Mouse (Mus musculus) gastrocnemius, postnatal 14 days (tissue): ENCODE data around the gene Agtrap. TPM values are rescaled to one million over a fixed set of nuclear protein-coding genes. Genes with fewer than 3 reads are reported as not detected.

Experiments
- DNase-seq: peaks from one replicate; pipeline ENCODE4 v3.0.0; 2021; ENCODE audit warnings: mixed read lengths
- intact Hi-C: fragments of 180-260 bp; cut with DNase I; formaldehyde crosslinking; loops from one replicate; pipeline ENCODE4 v1.15.1; 2025; ENCODE audit warnings: low total_unique reads
- total RNA-seq, 2 experiments: library from RNA; stranded (reverse); gene quantifications; 2 replicates each; pipeline ENCODE4 v1.2.3; 2021

The Agtrap gene
- total RNA-seq, 2 experiments from 2014 or later = 12.3 to 14.7 TPM

DNA sequence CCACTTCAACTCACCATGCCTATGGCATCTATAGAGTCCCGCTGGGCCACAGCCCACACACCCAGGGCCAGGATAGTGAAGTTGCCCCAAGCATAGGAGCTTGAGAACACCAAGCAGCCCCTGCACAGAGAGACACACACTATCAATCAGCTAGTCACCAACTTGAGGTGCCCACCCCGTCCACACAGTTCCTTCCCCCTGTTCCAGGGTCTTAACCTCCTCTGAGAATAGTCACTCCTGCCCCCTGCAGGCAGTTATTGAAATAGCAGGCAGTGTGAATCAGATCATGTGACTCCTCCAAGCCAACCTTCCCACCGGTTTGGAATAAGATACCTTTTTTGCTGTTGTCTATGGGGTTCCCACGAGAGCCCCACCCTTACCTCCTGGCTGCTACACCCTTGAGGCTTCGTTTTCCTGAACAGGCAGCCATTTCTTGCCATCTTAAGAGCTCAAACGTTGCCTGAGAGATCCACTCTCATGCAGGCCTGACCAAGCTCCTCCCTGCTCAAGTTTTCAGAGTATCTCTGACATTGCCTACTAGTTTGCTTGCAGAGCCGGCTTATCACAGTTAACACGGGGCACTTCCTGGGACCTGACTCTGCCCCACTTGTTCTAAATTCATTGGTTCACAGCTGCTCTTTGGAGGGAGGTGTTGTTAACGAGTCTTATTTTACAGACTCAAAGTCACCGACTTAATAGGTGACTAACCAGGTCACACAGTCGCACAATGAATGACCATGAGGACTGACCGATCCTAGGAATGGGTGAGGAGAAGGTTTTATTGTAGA is 5.4 kb downstream of the Agtrap start:
- intact Hi-C loops = no loop called here
- DNase-seq = peak; percentile 66

DNA sequence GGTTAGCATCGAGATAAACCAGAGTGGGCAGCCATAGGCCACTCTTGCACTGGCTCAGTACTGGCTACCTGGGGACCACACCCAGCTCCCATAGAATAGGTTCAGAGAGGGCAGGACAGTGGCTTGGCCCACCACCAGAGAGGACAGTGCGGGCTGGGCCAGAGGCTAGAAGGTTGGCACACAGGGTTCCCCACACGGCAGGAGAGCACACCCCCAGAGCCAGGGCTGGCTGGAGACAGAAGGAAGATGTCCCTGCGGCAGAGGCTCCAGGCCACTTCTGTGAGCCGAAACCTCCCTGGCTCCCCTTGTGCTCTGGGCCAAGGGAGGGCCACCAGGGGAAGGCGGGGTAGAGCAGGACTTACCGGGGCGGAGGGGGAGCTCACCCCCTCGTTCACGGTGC is 6.6 kb downstream of the Agtrap start:
- intact Hi-C loops = no loop called here

DNA sequence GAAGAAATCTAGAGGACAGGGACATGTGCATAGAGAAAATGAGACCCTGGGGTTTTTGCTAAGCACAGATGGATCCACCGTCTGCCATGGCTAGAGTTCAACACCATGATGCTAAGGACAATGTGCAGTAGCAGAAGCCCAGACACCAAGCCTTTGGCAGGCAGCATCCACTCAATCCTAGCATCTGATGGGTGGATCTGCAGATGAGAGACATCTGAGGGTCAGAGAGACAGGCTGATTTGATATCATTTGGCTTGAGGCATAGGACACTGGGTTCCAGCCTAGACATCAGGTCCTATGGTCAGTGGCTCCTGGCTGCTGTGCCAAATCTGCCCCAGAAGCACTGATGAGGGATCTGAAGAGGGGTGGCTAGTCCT is 7.2 kb downstream of the Agtrap start:
- DNase-seq = no peak
- intact Hi-C loops = no loop called here

More for the DNA sequence above, 6.6 kb downstream of the Agtrap start:
- DNase-seq = no peak

DNA sequence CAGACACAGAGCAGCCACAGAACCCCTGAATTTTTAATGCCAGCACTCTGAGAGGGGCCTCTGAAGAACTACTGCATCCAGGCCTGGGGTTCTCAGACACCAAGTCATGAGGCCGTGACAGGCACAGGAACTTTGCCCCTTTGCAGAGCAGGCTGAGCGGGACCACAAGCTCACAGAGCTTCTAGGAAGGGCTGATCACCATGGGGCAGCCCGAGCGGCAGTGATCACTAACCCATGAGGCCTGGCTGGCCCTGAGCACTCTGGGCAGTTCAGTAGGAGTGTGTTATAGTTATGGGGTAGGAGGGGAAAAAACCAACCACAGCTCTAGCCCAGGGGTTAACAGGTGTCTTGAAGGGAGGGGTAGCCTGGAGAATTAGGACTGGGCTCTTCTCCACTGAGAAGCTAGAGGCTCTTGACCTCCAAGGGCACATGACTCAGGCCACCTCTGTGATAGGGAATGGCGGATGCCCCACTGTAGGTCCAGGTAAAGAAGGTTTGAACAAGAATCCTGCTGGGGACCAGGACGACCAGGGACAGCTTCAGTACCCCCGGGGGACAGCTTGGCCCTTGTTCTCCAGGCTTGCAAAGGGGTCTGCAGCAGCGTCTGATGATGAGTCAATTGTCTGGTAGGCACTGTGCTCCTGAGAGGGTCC is 7.8 kb downstream of the Agtrap start:
- intact Hi-C loops = no loop called here
- no peak for DNase-seq

DNA sequence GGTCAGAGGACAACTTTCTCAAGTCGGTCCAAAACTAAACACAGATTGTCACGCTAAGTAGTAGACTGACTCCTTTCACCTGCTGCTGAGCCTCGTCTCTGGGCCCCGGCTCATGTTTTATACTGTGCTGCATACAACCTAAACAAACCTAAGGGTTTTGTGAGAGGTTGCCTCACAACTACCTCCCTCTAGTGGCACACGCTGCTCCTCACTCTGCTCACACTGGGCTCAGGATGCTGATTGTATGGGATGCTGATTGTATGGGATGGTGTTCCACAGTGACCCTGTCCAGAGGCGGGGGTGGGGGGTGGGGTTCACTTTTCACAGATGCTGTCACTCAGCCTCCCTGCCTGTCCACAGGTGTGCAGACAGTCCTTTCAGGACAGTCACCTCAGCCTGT is 8.6 kb downstream of the Agtrap start:
- no peak for DNase-seq
- intact Hi-C loops = no loop called here

DNA sequence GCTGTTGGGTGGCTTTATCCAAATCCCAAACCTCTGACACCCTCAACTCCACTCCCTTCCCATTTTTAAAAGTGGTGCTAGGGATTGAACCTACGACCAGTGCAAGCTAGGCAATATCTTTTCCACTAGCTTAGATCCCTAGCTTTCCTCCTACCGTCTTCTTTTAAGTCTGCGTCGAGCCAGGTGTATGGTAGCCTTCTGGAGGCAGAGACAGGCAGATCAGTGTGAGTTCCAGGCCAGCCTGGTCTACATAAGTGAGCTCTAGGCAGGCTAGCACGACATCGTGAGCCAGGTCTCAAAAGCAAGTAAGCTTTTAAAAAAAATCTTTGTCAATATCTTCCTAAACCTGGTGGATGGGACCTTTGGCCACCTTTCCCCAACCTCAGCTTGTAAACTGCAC is 11.9 kb downstream of the Agtrap start:
- intact Hi-C loops = no loop called here
- no peak for DNase-seq

DNA sequence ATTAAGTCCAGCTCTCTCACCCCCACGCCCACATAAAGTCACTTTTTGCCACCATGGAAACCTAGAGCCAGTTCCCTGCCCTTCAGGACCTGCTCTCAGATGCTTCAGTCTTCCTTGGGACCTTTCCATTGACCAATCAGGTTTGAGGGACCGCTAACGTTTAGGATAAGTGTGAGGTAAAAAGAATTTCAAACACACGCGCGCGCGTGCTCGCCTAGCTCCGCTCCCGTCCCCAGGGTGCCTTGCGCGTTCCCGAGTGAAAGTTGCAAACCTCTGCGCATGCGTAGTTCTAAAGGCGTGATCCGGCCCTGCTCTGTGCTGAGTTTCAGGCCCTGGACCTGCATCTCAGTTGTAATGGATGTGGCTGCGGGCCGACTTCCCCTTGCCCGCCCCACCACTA is 12.6 kb downstream of the Agtrap start:
- DNase-seq = peak; percentile 70
- intact Hi-C loops = no loop called here

DNA sequence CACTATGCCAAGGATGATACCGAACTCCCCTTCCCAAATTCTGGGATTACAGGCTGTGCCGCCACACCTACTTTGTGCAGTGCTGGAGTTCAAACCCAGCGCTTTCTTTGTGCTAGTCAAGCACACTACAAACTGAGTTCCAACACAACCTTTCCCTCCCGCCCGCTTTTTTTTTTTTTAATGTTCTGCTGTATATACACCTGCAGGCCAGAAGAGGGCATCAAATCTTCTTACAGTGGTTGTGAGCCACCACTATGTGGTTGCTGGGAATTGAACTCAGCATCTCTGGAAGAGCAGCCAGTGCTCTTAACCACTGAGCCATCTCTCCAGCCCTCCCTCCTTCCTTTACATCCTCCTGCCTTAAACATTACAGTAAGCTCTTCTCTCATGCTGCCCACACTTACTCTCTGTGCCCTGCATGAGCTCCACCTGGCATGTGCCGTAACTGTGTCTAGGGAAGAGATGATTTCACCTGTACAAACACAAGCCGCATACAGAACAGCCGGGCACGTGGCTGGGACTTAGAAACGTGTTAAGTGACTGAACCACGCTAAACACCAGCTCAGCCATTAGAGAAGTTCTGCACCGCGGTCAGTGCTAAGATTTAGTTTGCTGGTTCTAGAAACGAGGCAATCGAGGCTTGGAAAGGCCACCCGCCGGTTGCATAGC is 13.2 kb downstream of the Agtrap start:
- no peak for DNase-seq
- intact Hi-C loops = no loop called here

DNA sequence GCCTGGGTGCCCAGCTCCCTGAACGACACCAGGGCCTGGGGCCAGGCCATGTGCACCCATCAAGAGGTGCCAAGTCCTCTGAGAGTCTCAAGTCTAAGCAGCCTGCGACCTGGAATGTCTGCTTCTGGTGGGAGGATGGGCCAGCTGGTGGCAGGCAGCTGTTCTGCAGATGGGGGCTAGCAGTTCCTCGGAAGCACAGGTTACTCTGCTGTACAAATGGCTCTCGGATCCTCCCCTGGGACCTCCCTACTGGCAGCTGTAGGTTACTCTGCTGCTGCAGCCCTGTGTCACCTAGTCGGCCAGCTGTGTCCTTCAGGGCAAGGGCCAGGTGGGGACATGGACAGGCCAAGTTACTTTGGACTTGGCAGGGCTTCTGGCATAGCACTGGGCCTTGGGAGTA is 16.3 kb downstream of the Agtrap start:
- no peak for DNase-seq
- intact Hi-C loops = no loop called here

DNA sequence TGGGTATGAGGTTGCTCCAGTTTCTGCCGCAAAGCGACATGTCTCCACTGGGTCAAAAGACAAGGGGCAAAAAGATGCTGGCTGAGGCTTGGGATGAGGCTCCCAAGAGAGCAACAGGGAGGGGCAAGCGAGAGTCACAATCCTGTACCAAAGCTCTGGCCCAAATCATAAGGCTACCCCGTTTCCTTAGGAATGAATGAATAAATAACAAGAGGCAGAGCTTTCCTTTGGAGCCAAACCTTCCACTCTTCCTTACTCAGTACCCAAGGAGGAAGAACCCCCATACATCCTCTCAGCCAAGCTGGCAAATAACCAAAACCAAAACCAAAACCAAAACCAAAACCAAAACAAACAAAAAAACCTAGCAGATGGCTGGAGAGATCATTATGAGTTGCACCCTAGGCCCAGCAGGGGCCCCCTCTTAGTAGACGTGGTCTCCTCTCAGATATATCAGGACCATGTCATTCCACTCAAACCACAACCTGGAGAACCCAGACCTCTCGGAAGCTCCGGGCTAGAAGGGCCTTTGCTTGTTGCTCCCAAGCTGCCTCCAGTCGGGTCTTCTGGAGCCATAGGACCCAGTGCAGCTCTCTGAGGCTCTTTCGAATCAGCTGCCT is 18.1 kb downstream of the Agtrap start:
- no peak for DNase-seq
- intact Hi-C loops = loop anchor here (10.0 kb wide), 1 partner anchor 115 kb away; no protein-coding TSS in a partner anchor

DNA sequence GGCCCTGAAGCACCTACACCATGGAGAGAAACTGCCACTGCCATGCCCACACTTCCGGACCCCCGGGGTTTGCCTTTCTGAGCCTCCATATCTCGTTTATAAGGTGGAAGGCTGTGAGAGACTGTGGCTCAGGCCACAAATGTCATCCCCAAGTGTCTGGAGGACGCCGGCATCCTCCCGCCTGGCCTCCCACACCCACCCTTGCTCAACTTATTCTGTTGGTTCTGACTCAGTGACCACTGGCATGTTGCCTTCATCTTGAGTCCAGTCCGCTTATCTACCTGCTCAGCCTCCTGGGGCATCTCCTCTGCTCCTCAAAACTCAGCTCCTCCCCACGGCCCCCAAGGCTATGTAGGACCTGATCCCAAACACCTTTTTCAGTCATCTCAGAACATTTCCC is 20.5 kb downstream of the Agtrap start:
- no peak for DNase-seq

DNA sequence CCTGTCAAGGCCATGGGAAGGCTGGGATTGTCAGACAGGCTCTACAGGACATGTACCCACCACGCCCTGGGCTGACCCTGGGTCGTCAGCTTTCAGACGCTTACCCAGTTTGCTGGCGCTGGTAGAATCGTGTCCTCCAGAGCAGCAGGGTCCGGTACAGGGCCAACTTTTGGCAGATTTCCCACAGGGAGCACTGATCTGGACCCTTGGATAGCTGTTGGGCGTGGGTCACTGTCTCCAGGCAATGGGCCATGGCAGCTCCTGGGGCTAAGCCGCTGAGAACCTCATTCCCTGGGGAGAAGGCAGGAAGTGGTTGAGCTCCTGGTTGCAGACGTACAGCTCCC is 21.5 kb downstream of the Agtrap start:
- intact Hi-C loops = loop anchor here (10.0 kb wide), 1 partner anchor 112 kb away; no protein-coding TSS in a partner anchor
- DNase-seq = peak; percentile 43

More for the DNA sequence above, 20.5 kb downstream of the Agtrap start:
- intact Hi-C loops = loop anchor here (10.0 kb wide), 1 partner anchor 113 kb away; no protein-coding TSS in a partner anchor

DNA sequence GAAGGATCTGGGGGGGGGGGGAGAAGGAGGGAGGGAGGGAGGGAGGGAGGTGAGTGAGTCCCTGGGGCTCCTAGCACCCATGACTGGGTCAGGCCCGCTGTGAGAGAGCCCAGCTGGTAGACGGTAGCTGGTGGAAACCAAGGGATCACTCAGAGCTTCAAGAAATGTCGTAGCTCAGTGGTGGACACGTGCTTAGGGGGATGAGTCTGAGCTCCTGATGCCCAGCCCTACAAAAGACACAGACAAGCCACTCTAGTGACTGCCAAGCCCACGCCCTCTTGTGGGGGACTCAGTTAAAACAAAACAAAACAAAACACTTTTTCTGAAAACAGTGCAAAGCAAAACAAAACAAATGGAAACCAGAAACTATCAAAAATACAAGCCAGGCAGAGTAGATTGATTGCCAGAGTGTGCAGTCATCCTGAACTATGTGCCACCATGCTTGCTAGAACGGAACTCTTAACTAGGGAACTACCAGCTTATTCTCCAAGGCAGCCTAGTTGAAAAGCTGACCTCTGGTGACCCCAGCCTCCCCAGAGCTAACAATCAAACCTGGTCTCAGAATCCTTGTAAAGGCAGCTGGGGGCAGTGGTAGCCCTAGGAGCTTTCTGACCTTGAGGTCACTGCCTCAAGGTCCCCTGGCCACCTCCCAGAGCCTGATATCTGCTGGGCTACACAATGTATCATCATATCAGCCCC is 22.0 kb downstream of the Agtrap start:
- DNase-seq = no peak
- intact Hi-C loops = loop anchor here (10.0 kb wide), 1 partner anchor 111 kb away; no protein-coding TSS in a partner anchor

DNA sequence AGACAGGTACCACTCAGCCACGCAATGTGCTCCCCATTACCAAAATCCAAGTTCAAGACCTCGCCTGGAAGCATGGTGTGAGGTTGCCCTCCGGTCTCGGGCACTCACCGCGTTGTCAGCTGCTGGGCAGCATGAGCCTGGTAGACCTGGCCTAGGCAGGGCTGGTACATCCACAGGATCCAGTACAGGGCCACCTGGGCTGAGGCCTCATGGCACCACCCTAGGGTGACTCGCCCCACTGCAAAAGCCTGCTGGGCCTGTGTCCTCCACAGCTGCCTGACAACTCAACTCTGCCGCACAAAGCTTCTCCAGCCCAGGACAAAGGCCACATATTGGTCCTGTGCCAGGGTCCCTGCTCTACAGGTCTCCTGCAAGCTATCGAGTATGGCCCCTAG is 26.7 kb downstream of the Agtrap start:
- no peak for DNase-seq
- intact Hi-C loops = loop anchor here (10.0 kb wide), 1 partner anchor 106 kb away; no protein-coding TSS in a partner anchor

DNA sequence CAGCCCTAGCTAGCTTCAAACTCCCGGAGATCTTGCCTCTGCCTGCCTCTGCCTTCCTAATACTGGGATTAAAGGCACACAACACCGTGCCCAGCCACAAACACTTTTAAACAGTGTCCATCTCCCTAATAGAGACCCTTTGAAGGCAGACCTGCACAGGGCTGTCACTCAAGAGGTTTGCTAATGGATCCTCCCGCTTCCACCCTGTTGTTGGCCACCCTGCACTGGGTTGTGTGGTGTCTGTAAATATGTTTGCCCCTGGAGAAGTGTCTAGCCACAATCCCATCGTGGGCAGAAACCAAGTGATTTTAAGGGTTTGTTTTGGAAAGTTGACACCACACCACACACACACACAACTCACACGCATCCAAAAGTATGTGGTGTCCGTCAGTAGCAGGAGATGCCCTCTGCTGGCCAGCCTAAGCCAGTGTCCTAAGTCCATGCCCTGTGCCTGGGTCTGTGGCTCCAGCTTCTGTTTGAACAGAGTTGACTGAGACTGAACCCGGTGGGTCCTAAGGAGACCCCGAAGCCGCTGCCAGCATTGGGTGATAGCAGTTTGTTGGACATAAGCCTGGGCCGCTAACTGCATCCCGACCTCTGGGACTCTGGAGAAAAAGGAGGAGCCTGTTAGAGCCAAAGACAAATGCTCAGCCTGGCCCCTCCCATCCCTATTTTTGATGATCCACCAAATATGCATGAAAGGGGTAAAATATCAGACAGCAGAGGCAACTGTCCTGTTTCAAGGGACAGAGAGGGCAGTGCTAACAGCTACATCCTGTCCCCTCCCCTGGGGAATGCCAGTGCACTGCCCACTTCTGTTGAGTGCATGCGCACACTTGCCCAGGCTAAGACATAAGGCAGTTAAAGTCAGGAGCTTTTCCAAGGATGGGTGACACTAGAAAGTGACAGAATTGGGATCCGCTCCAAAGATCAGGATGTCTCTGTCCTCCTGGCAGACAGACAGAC is 27.4 kb downstream of the Agtrap start:
- intact Hi-C loops = loop anchor here (10.0 kb wide), 1 partner anchor 106 kb away; no protein-coding TSS in a partner anchor
- DNase-seq = peak; percentile 60

DNA sequence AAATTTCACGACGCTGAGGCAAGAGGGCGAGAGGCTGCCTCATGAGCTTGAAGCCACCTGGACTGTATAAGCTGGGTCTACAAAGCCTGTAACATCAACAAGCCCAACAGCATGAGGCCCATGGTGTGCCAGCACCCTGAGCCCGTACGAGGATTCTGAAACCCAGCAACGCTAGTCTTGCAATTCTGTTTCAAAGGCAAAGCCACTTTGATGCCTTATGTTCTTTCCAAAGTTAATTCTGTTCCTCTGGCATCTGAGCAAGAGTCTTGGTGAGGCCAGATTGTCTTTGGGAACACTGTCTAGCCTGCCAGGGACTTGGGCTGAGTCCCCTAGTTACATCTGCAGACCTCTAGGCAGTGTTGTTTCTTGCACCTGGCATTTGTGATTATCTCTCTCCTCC is 28.8 kb downstream of the Agtrap start:
- no peak for DNase-seq
- intact Hi-C loops = no loop called here

DNA sequence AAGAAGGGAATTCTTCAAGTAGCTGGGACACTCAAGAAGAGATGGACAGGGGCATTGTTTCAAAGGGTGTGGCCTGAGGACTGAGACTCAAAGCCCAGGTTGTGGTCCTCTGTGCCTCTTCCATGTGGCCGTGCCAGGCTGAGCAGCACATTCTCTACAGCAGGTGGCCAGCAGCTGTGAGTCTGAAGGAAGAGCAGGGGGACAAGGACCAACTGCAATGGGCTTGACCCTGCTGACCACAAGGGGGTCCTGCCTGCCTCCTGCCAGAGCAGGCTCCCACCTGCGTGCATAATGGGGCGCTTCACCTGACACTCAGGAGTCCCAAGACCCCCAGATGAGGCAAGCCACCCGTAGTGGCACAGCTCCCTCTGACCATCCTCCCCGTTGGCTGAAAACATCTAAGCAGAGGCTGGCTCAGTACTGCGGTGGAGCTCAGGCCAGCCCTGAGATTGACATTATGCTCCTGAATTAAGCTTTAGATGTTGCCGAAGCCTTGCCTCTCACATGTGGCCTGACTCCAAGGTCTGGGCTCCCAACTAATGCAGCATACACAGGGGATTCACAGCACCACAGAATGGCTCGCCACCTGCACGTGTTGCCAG is 29.5 kb downstream of the Agtrap start:
- DNase-seq = no peak
- intact Hi-C loops = no loop called here

DNA sequence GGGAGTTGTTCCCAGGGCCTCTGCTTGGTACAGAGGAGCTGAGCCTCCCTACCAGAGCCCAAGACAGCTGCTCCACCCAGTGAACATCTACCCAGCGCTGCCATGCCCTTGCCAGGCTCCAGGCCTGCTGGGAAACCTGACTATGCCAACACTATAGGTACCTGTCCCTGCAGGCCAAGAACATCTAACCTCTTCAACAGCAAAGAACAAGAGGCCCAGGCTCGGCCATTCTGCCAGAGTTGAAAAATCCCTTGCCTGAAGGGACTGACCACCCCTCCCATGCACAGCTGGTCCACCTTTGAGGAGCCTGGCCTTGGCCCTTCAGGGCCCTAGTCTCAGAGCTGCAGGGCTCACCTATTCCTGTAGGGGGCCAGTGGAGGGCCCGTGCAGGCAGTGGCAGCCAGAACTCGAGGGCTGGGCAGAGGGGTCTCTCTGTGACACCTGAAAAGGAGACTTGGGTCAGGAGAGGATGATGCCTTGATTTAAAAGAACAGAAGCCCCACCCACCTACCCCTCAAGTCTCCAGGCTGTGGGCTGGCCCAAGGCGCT is 30.1 kb downstream of the Agtrap start:
- DNase-seq = no peak
- intact Hi-C loops = no loop called here
